Mouse (Mus musculus) myocyte (in vitro differentiated cells): Measurements from ENCODE around the gene Rab8a. TPM values are rescaled to one million over a fixed set of nuclear protein-coding genes. Genes with fewer than 3 reads are reported as not detected.

Experiments used
- H3K27me3 ChIP-seq: one replicate; pipeline ENCODE4 v1.6.1; 2011; ENCODE audit not compliant: control insufficient read depth, insufficient read depth, insufficient read length
- H3K36me3 ChIP-seq: one replicate; pipeline ENCODE4 v1.6.1; 2011; ENCODE audit not compliant: control insufficient read depth, insufficient read depth
- H3K4me2 ChIP-seq: one replicate; pipeline ENCODE4 v1.6.1; 2011; ENCODE audit warnings: low read depth, control low read depth
- H3K4me3 ChIP-seq: one replicate; pipeline ENCODE4 v1.5.1; 2011; ENCODE audit warnings: mild to moderate bottlenecking, control low read depth, moderate library complexity
- H3K79me2 ChIP-seq: one replicate; pipeline ENCODE4 v1.6.1; 2011; ENCODE audit not compliant: control insufficient read depth, insufficient read depth
- H3ac ChIP-seq: one replicate; pipeline ENCODE4 v1.6.1; 2011; ENCODE audit not compliant: control insufficient read depth, insufficient read length
- CEBPB ChIP-seq: IDR thresholded peaks from 2 replicates; pipeline ENCODE4 v1.6.1; 2011; ENCODE audit warnings: mild to moderate bottlenecking, moderate library complexity; ENCODE audit not compliant: poor library complexity, insufficient read depth, severe bottlenecking
- E2F4 ChIP-seq: IDR thresholded peaks from one replicate; pipeline ENCODE4 v1.6.1; 2011; ENCODE audit warnings: mild to moderate bottlenecking, control low read depth, moderate library complexity; ENCODE audit not compliant: insufficient read depth
- MAX ChIP-seq: IDR thresholded peaks from one replicate; pipeline ENCODE4 v1.6.1; 2011; ENCODE audit warnings: low read depth, mild to moderate bottlenecking, control low read depth
- MYOD1 ChIP-seq, 3 experiments: IDR thresholded peaks; one replicate each; pipeline ENCODE4 v1.6.1; 2011; ENCODE audit warnings: control low read depth in 2 of 3, low read depth in 2 of 3, mild to moderate bottlenecking in 2 of 3, moderate library complexity in 1 of 3; ENCODE audit not compliant: insufficient read length in 2 of 3, control insufficient read depth in 1 of 3
- MYOG ChIP-seq, 3 experiments: IDR thresholded peaks; one replicate each; pipeline ENCODE4 v1.6.1; 2011; ENCODE audit warnings: control low read depth in 2 of 3, low read depth in 2 of 3, mild to moderate bottlenecking in 2 of 3; ENCODE audit not compliant: insufficient read length in 2 of 3, control insufficient read depth in 1 of 3, insufficient read depth in 1 of 3
- POLR2A ChIP-seq: IDR thresholded peaks from one replicate; pipeline ENCODE4 v1.6.1; 2011; ENCODE audit warnings: low read depth, mild to moderate bottlenecking, control low read depth, moderate library complexity; ENCODE audit not compliant: insufficient read length
- POLR2AphosphoS2 ChIP-seq: IDR thresholded peaks from one replicate; pipeline ENCODE4 v1.6.1; 2011; ENCODE audit warnings: low read depth, control low read depth; ENCODE audit not compliant: insufficient read length
- REST ChIP-seq: IDR thresholded peaks from one replicate; pipeline ENCODE4 v1.6.1; 2011; ENCODE audit warnings: mild to moderate bottlenecking, control low read depth, moderate library complexity; ENCODE audit not compliant: insufficient read depth, insufficient read length
- SRF ChIP-seq: IDR thresholded peaks from one replicate; pipeline ENCODE4 v1.6.1; 2011; ENCODE audit warnings: low read depth; ENCODE audit not compliant: control insufficient read depth, insufficient read length
- TCF12 ChIP-seq: IDR thresholded peaks from one replicate; pipeline ENCODE4 v1.6.1; 2011; ENCODE audit warnings: mild to moderate bottlenecking, control low read depth; ENCODE audit not compliant: poor library complexity, insufficient read depth, severe bottlenecking
- TCF3 ChIP-seq: IDR thresholded peaks from one replicate; pipeline ENCODE4 v1.6.1; 2011; ENCODE audit warnings: low read depth, control low read depth; ENCODE audit not compliant: insufficient read length
- USF1 ChIP-seq: IDR thresholded peaks from one replicate; pipeline ENCODE4 v1.6.1; 2011; ENCODE audit warnings: low read depth, mild to moderate bottlenecking, control low read depth, moderate library complexity
- polyA plus RNA-seq: library from polyadenylated mRNA; unstranded; fragments of >200 nt; fragmentation: generic; extraction: Trizol; gene quantifications from one replicate; pipeline ENCODE4 v1.2.1, GENCODE M21; 2012; ENCODE audit warnings: missing spikeins

Rab8a gene
- polyA plus RNA-seq, 1 experiment: 84.3 TPM

GRCm38 (mm10) chr8:72222656-72223055 lies 61.7 kb downstream of the Rab8a start:
- Histone ChIP-seq H3K4me2 (no peak overlapping the region), H3K27me3 (no peaks in the 10 kb centered on the region), H3K36me3 (peaks cover 3% of the 10 kb centered on the region), H3K4me3 (no peak overlapping the region), H3ac (no peak overlapping the region), H3K79me2 (peaks cover 22% of the 10 kb centered on the region)
- no peak for TF ChIP-seq MYOD1 (IDR thresholded peaks at IDR 0.05; ENCODE audit: control insufficient read depth in 1 of 3, insufficient read length in 2 of 3, low read depth in 2 of 3)
- TF ChIP-seq USF1: no peak
- TF ChIP-seq POLR2AphosphoS2: no peak
- no peak for TF ChIP-seq MYOG (IDR thresholded peaks at IDR 0.05; ENCODE audit: control insufficient read depth in 1 of 3, insufficient read depth in 1 of 3, insufficient read length in 2 of 3, low read depth in 2 of 3)
- TF ChIP-seq POLR2A: no peak
- TF ChIP-seq TCF3: no peak
- TF ChIP-seq REST: no peak
- TF ChIP-seq MAX: no peak
- TF ChIP-seq E2F4: no peak
- no peak for TF ChIP-seq SRF
- TF ChIP-seq CEBPB: no peak
- TF ChIP-seq TCF12: no peak

Other genes starting within 250 kb of the Rab8a start
- 2.7 TPM for gene Zfp961, start 210.2 kb upstream of the Rab8a start, polyA plus RNA-seq
- 0.16 TPM for gene Cyp4f18, start 151.6 kb upstream of the Rab8a start, polyA plus RNA-seq
- not detected for gene Olfr372, start 120.0 kb upstream of the Rab8a start, polyA plus RNA-seq
- gene Olfr373, start 78.0 kb upstream of the Rab8a start, polyA plus RNA-seq: not detected
- not detected for gene Olfr374, start 54.2 kb upstream of the Rab8a start, polyA plus RNA-seq
- 205 TPM for gene Tpm4, start 26.2 kb upstream of the Rab8a start, polyA plus RNA-seq
- not detected for gene Hsh2d, start 28.4 kb downstream of the Rab8a start, polyA plus RNA-seq
- not detected for gene Cib3, start 51.6 kb downstream of the Rab8a start, polyA plus RNA-seq
- gene Gm11034, start 52.4 kb downstream of the Rab8a start, polyA plus RNA-seq: not detected
- gene Fam32a, start 58.5 kb downstream of the Rab8a start, polyA plus RNA-seq: 29.5 TPM
- 57.8 TPM for gene Ap1m1, start 78.8 kb downstream of the Rab8a start, polyA plus RNA-seq
- 63.4 TPM for gene Gm10282, start 144.1 kb downstream of the Rab8a start, polyA plus RNA-seq
- gene Klf2, start 157.8 kb downstream of the Rab8a start, polyA plus RNA-seq: 9.8 TPM